Mouse (Mus musculus) cerebellum, postnatal 36 days (tissue): ENCODE measurements around the gene Fam189a1.
A peak's percentile ranks its signal among the peaks of the same experiment; 100 is the strongest.

Experiments
- DNase-seq, 2 experiments: peaks; one replicate each; pipeline ENCODE4 v3.0.0; 2021 to 2022; ENCODE audit warnings: mixed read lengths in 2 of 2

Fam189a1 gene

GRCm38 (mm10) chr7:65104207-65105096 lies 51.9 kb downstream of the Fam189a1 start:
- peak in 1 of 2 experiments; percentile 15 for DNase-seq

GRCm38 (mm10) chr7:65101661-65102060 lies 54.7 kb downstream of the Fam189a1 start:
- peak in 1 of 2 experiments; percentile 8 for DNase-seq

- no peak for DNase-seq
Observed at GRCm38 (mm10) chr7:65097708-65098107, 58.7 kb downstream of the Fam189a1 start.

GRCm38 (mm10) chr7:65095631-65096107 lies 60.7 kb downstream of the Fam189a1 start:
- DNase-seq = peak; percentile 12 to 18

GRCm38 (mm10) chr7:65093314-65093713 lies 63.1 kb downstream of the Fam189a1 start:
- DNase-seq = no peak

- no peak for DNase-seq
Observed at GRCm38 (mm10) chr7:65091486-65091885, 64.9 kb downstream of the Fam189a1 start.

GRCm38 (mm10) chr7:65085972-65086371 lies 70.4 kb downstream of the Fam189a1 start:
- no peak for DNase-seq

GRCm38 (mm10) chr7:65082778-65083091 lies 73.6 kb downstream of the Fam189a1 start:
- DNase-seq = no peak

GRCm38 (mm10) chr7:65081979-65082777 lies 74.2 kb downstream of the Fam189a1 start:
- DNase-seq = no peak

GRCm38 (mm10) chr7:65076134-65076533 lies 80.2 kb downstream of the Fam189a1 start:
- no peak for DNase-seq

GRCm38 (mm10) chr7:65074194-65074593 lies 82.2 kb downstream of the Fam189a1 start:
- no peak for DNase-seq

GRCm38 (mm10) chr7:65073555-65073954 lies 82.8 kb downstream of the Fam189a1 start:
- DNase-seq = peak; percentile 63 to 67

GRCm38 (mm10) chr7:65066211-65066610 lies 90.2 kb downstream of the Fam189a1 start:
- no peak for DNase-seq

GRCm38 (mm10) chr7:65065457-65065856 lies 90.9 kb downstream of the Fam189a1 start:
- no peak for DNase-seq

GRCm38 (mm10) chr7:65064638-65065037 lies 91.7 kb downstream of the Fam189a1 start:
- DNase-seq = no peak

GRCm38 (mm10) chr7:65064096-65064495 lies 92.3 kb downstream of the Fam189a1 start:
- DNase-seq = no peak

- DNase-seq = no peak
Observed at GRCm38 (mm10) chr7:65060163-65060799, 96.1 kb downstream of the Fam189a1 start.

GRCm38 (mm10) chr7:65056864-65057263 lies 99.5 kb downstream of the Fam189a1 start:
- no peak for DNase-seq

- no peak for DNase-seq
Observed at GRCm38 (mm10) chr7:65051986-65052385, 104.4 kb downstream of the Fam189a1 start.

- DNase-seq = no peak
Observed at GRCm38 (mm10) chr7:65049236-65049954, 107.0 kb downstream of the Fam189a1 start.

GRCm38 (mm10) chr7:65047700-65048099 lies 108.7 kb downstream of the Fam189a1 start:
- no peak for DNase-seq

- no peak for DNase-seq
Observed at GRCm38 (mm10) chr7:65046690-65047089, 109.7 kb downstream of the Fam189a1 start.
